Mouse (Mus musculus) layer of hippocampus, postnatal 10 days (tissue): ENCODE results near the gene Tex19.1. TPM values are rescaled to one million over a fixed set of nuclear protein-coding genes. Genes with fewer than 3 reads are reported as not detected.

Source experiments
- DNase-seq, 2 experiments: peaks; one replicate each; pipeline ENCODE4 v3.0.0; 2021; ENCODE audit warnings: low spot score in 2 of 2
- total RNA-seq, 2 experiments: library from RNA; stranded (reverse); gene quantifications; 2 replicates each; pipeline ENCODE4 v1.2.3; 2021

Gene Tex19.1
- total RNA-seq, 2 experiments from 2014 or later: not detected

DNA sequence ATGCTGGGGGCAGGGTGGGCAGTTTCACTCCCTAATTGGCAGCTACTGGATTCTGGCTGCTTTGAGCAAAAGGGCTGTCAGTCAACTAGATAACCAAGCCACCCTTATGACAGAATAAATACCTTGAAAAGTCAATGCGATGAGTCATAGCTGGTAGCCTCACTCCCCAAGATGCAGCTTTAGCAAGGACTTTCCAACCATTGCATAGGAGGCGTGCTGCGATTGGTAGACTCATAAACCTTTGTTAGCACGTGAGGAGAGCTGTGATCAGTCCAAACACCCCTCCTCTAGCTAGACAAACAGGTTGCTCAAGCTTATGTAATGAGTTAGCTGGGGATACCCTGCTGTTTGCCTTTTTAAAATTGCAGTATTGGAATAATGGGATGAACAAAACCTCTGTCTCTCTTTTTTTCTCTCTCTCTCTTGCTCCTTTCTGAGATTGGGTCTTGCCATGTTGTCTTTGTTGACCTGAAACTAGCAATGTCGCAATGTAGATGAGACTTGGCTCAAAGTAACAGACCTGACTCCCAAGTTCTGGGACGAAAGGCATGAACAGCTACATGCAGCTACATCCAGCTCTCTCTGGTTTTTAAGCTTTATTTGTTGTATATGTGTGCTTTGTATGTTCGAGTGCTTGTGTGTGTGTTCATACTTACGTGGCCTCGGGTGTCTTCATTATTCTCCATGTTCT is 2.5 kb upstream of the Tex19.1 start:
- DNase-seq: no peak

DNA sequence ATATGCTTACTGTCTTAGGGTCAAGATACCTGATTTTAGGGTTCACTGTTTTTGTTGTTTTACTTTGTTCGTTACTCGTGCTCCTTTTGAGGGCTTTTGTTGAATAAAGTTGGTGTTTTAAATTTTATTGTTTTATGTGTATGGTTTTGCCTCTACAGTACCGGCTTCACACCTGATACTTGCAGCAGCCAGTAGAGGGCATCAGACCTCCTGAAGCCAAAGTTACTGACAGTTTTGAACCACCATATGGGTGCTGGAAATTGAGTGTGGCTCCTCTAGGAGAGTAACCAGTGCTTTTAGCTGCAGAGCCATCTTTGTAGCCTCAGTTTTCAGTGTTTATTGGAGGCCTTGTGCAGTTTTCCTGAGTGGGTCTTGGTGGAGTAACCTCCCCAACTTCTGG is 2.2 kb downstream of the Tex19.1 start:
- DNase-seq: no peak

- no peak for DNase-seq
Observed at GRCm38 (mm10) chr11:121154203-121154602, 8.3 kb downstream of the Tex19.1 start.

GRCm38 (mm10) chr11:121156411-121156891 is 10.5 kb downstream of the Tex19.1 start:
- DNase-seq: peak; percentile 17 to 25

- DNase-seq: no peak
Observed at GRCm38 (mm10) chr11:121159971-121160370, 14.0 kb downstream of the Tex19.1 start, which contains the start of gene Uts2r. Uts2r (plus strand) TSS chr11:121160271.

DNA sequence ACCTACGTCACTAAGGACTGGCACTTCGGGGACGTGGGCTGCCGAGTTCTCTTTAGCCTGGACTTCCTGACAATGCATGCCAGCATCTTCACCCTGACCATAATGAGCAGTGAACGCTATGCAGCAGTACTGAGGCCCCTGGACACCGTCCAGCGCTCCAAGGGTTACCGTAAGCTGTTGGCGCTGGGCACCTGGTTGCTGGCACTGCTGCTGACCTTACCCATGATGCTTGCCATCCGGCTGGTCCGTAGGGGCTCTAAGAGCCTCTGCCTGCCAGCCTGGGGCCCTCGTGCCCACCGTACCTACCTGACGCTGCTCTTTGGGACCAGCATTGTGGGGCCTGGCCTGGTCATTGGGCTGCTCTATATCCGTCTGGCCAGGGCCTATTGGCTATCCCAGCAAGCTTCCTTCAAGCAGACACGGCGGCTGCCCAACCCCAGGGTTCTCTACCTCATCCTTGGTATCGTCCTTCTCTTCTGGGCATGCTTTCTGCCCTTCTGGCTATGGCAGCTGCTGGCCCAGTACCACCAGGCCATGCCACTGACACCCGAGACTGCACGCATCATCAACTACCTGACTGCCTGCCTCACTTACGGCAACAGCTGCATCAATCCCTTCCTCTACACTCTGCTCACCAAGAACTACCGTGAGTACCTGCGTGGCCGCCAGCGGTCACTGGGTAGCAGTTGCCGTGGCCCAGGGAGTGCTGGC is 14.8 kb downstream of the Tex19.1 start:
- DNase-seq: no peak

DNA sequence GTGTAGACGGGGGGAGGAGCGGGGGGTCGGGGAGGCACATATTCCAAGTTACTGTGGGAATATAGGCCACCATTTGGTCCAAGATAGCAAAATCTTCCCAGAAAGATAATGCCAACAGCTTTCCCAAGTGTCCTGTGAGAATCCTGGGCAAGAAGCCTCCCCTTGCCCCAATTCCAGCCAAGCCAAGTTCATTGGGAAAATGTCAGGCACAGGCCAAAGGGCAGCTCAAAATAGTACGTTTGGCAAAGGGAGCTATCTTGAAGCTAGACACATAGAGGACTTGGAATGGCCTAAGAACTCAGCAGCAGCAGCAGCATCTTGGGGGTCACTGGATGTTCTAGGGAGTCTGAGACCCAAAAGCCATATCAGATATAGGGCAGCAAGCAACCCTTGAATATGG is 17.8 kb downstream of the Tex19.1 start:
- DNase-seq: no peak

- peak; percentile 13 to 26 for DNase-seq
Observed at GRCm38 (mm10) chr11:121173203-121173602, 27.3 kb downstream of the Tex19.1 start.

DNA sequence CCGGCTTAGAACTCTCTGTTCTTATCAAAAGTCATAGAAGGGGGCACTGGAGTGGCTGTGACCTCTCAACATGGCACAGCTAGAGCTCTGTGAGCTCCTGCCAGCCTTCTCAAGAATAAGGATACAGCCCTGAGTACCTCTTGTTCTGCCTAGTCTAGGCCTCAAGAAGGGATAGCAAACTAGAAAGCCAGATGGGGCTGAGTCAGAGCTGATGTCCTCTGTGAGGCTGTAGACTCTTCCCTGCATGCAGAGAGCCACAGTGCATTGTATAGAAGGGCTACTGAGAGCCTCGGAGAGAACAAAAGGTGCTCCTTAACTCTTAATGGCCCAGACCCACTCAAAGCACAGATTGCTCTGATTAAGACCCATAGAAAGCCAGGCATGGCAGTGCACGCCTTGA is 28.3 kb downstream of the Tex19.1 start:
- DNase-seq: no peak

DNA sequence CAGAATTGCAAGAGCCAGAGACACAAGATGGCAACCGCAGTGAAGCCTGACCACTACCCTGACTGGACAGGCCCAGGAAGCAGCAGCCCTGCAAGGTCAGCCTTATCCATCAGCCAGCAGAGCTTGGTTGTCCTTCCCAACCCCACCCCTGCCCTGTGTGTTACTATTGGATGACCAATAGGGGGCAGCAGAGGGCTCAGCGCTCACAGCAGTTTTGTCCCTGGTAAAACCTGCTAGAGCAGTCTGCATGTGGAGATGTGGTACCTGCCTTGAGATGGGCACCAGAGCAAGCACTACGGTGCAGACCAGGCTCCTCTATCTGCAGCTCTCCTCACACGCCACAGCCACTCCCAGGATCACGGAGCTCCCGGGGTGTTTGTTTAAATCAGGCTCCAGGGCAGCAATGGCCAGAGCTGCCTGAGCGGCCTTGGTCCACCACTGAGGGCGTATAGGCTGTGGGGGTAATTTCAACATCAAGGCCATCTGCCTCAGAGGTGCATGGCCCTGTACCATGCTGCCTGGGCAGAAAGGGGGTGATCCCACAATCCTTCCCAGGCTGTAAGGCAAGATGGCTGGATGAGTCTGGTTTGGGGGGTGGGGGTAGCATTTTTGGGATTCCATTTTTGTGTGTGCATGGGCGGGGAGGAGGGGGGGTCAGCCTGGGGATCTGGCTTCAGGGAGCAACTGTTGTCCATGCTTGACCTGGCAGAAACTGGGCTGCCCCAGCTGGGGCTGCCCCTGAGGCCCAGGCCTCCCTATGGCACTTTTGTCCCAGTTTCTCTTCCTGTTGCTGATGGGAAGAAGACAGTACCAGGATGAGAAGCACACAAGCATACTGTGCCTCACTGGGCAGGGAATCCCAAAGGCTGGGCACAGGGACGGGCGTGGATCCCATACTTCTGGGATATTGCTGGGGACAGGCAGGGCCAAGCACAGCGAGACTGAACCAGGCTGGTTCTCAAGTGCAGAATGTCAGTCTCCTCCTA is 30.6 kb downstream of the Tex19.1 start:
- DNase-seq: peak; percentile 47 to 68

DNA sequence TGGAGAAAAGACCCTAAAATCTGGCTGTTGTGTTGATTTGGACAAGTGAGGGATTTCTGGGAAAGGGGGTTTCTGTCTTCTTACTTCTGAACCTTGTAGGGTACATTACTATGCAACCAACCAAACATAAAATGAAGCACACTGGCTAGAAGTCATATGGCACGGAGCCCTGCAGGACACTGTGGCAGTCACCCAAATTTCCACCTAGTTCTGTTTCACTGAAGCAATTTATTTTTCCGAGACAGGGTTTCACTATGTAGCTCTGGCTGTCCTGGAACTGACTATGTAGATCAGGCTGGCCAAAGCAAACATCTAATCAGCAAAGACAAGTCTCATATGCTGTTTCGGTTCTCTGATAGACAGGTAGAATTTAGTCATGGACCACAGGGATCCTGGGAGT is 43.7 kb downstream of the Tex19.1 start:
- no peak for DNase-seq

GRCm38 (mm10) chr11:121192742-121193141 is 46.8 kb downstream of the Tex19.1 start:
- no peak for DNase-seq

GRCm38 (mm10) chr11:121193415-121193814 is 47.5 kb downstream of the Tex19.1 start:
- DNase-seq: no peak

Other genes with a start within 250 kb of the Tex19.1 start
- gene Ccdc57, start 213.3 kb upstream of the Tex19.1 start, total RNA-seq: 1 to 10 TPM; 7.3 to 7.4 TPM
- gene Slc16a3, start 197.7 kb upstream of the Tex19.1 start, total RNA-seq: 1 to 10 TPM; 2.9 to 4.1 TPM
- 100 to 1,000 TPM; 115 TPM for gene Csnk1d, start 154.8 kb upstream of the Tex19.1 start, total RNA-seq
- gene Cd7, start 106.7 kb upstream of the Tex19.1 start, total RNA-seq: not detected
- not detected for gene Sectm1b, start 82.6 kb upstream of the Tex19.1 start, total RNA-seq
- gene Sectm1a, start 64.9 kb upstream of the Tex19.1 start, total RNA-seq: not detected
- not detected for gene Tex19.2, start 27.5 kb upstream of the Tex19.1 start, total RNA-seq
- gene Uts2r, start 14.1 kb downstream of the Tex19.1 start, total RNA-seq: under 1 TPM; 0.41 to 0.45 TPM
- gene Hexdc, start 58.3 kb downstream of the Tex19.1 start, total RNA-seq: 10 to 100 TPM; 38.7 to 41.1 TPM
- 1 to 10 TPM; 7.4 to 9.5 TPM for gene Ogfod3, start 58.6 kb downstream of the Tex19.1 start, total RNA-seq
- gene Cybc1, start 83.2 kb downstream of the Tex19.1 start, total RNA-seq: 10 to 100 TPM; 30.6 to 31.7 TPM
- 10 to 100 TPM; 58.2 to 71.4 TPM for gene Narf, start 91.1 kb downstream of the Tex19.1 start, total RNA-seq
- 100 to 1,000 TPM in 1 of 2 experiments, 10 to 100 TPM in 1; 93.6 to 102 TPM for gene Foxk2, start 113.8 kb downstream of the Tex19.1 start, total RNA-seq
- 10 to 100 TPM; 53.7 to 64.0 TPM for gene Wdr45b, start 208.3 kb downstream of the Tex19.1 start, total RNA-seq
- gene Rab40b, start 242.1 kb downstream of the Tex19.1 start, total RNA-seq: 10 to 100 TPM; 40.6 to 44.8 TPM